Mouse (Mus musculus): ENCODE results near the gene Stard13. TPM values are rescaled to one million over a fixed set of nuclear protein-coding genes. Genes with fewer than 3 reads are reported as not detected.

Gene Stard13
- total and polyA plus RNA-seq, 2 experiments from 2014 or later = 2.6 to 19.2 TPM

DNA sequence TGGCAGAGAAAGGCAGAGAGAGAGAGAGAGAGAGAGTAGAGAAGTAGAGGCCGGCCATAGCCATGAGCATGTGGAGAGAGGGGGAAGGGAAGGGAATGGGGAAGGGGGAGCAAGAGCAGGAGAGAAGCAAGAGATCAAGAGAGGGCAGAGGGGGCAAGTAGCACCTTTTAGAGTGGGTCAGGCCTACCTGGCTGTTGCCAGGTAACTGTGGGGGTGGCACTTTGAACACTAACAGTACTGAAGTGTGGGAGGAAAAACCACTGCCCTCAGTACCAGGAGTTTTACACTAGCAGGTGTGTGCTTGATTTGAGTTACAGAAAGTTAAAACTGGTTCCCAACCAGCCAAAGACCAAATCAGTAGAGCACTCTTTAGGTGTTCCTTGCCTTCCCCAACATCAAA lies 78.4 kb downstream of the Stard13 start:
- no peak overlapping the region for H3K4me3 ChIP-seq (ENCODE audit: low read depth, low read length)

DNA sequence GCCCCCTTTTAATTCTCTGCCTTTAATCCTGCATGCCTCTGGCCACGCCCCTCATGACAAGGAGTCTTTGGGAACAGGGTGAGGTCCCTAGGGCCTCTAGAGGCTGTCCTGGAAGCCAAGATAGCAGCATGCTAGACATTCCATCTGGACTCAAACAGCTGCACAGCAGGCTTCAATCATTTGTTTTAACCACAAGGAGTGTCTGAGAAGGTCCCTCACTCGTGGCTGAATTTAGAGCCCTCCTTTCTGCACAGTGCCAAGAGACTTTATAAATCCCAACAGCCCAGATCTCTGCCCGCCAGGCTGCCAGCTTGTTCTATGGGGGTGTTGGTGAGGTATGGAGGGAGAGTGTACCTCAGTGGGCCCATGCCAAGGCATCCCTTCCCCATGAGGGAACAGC lies 78.9 kb downstream of the Stard13 start:
- Histone ChIP-seq H3K9me3 (ENCODE audit: low read length) (no peaks in the 10 kb centered on the region), H3K9ac (no peak overlapping the region), H3K4me2 (ENCODE audit: low read depth) (no peak overlapping the region), H3K4me1 (ENCODE audit: insufficient read depth) (no peaks in the 10 kb centered on the region), H3K36me3 (ENCODE audit: insufficient read depth) (no peaks in the 10 kb centered on the region), H3K4me3 (ENCODE audit: low read depth, low read length) (no peak overlapping the region), H3K27me3 (ENCODE audit: insufficient read depth, low read length) (no peaks in the 10 kb centered on the region), H3K27ac (ENCODE audit: low read depth, low read length) (no peak overlapping the region)
- WGBS = 37% methylated on average over 3 of the region's 3 CpGs
- ATAC-seq (no peak; the same call in 1 of the 2 replicates), DNase-seq (no peak)
- no peak for TF ChIP-seq CTCF (IDR thresholded peaks at IDR 0.05; ENCODE audit: low read depth)

More for the DNA sequence above, 78.4 kb downstream of the Stard13 start:
- DNase-seq (no peak), ATAC-seq (no peak)
- Histone ChIP-seq H3K4me1 (ENCODE audit: insufficient read depth) (no peaks in the 10 kb centered on the region), H3K4me2 (ENCODE audit: low read depth) (no peak overlapping the region), H3K9ac (no peak overlapping the region), H3K27me3 (ENCODE audit: insufficient read depth, low read length) (no peaks in the 10 kb centered on the region), H3K27ac (ENCODE audit: low read depth, low read length) (no peak overlapping the region), H3K9me3 (ENCODE audit: low read length) (no peaks in the 10 kb centered on the region), H3K36me3 (ENCODE audit: insufficient read depth) (no peaks in the 10 kb centered on the region)
- WGBS = 64% methylated on average over 1 of the region's 1 CpGs
- TF ChIP-seq CTCF (IDR thresholded peaks at IDR 0.05; ENCODE audit: low read depth) = no peak

DNA sequence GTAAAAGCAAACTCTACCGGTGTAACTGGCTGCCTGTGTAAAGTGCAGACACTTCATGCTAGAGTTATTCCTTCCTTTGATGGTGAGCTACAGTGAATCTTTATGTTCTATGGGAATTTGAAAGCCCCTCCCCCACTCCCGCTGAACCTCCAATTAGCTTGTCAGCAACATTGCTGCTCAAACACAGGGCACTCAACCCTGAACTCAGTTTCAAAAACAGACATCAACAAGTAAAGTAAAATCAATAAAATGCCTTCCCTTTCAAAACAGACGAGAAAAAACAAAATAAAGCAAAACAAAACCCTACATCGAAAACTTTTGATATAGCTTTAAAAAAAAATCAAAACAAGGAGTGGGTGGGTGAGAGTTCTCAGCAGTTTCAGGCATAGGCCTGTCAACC lies 79.6 kb downstream of the Stard13 start:
- no peaks in the 10 kb centered on the region for H3K27me3 ChIP-seq (ENCODE audit: insufficient read depth, low read length)
- H3K4me2 ChIP-seq (ENCODE audit: low read depth) = no peak overlapping the region
- no peak for TF ChIP-seq CTCF (IDR thresholded peaks at IDR 0.05; ENCODE audit: low read depth)
- WGBS = 66% methylated on average over 4 of the region's 4 CpGs
- no peak overlapping the region for H3K4me3 ChIP-seq (ENCODE audit: low read depth, low read length)
- no peaks in the 10 kb centered on the region for H3K36me3 ChIP-seq (ENCODE audit: insufficient read depth)
- ATAC-seq = no peak
- DNase-seq = no peak
- H3K27ac ChIP-seq (ENCODE audit: low read depth, low read length) = no peak overlapping the region
- no peak overlapping the region for H3K9ac ChIP-seq
- H3K9me3 ChIP-seq (ENCODE audit: low read length) = no peaks in the 10 kb centered on the region
- no peaks in the 10 kb centered on the region for H3K4me1 ChIP-seq (ENCODE audit: insufficient read depth)

DNA sequence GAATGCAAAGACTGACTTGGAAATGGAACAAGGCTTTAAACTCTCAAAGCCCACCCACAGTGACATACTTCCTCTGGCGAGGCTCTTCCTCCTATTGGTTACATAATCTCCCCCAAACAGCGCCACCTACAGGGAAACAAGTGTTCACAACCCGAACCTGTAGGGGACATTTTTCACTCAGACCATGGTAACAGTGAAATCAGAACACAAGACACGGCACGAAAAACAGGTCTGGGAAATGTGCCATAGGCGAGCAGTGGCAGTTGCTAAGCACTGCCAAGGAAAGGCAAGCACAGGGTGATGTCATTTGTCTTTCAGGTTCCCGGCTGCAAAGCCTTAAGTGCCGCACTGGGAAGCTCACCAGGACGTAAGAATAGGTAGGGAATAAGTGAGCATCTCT lies 82.1 kb downstream of the Stard13 start:
- no peak overlapping the region for H3K27ac ChIP-seq (ENCODE audit: low read depth, low read length)
- H3K9ac ChIP-seq = no peak overlapping the region
- H3K27me3 ChIP-seq (ENCODE audit: insufficient read depth, low read length) = no peaks in the 10 kb centered on the region
- H3K36me3 ChIP-seq (ENCODE audit: insufficient read depth) = no peaks in the 10 kb centered on the region
- H3K4me3 ChIP-seq (ENCODE audit: low read depth, low read length) = no peak overlapping the region
- TF ChIP-seq CTCF (IDR thresholded peaks at IDR 0.05; ENCODE audit: low read depth) = peak; percentile 37; the same call in 1 of the 2 replicates
- peak; percentile 25 for ATAC-seq
- H3K9me3 ChIP-seq (ENCODE audit: low read length) = no peaks in the 10 kb centered on the region
- H3K4me1 ChIP-seq (ENCODE audit: insufficient read depth) = no peaks in the 10 kb centered on the region
- 59% methylated on average over 9 of the region's 9 CpGs for WGBS
- peak; percentile 22 for DNase-seq
- no peak overlapping the region for H3K4me2 ChIP-seq (ENCODE audit: low read depth)

DNA sequence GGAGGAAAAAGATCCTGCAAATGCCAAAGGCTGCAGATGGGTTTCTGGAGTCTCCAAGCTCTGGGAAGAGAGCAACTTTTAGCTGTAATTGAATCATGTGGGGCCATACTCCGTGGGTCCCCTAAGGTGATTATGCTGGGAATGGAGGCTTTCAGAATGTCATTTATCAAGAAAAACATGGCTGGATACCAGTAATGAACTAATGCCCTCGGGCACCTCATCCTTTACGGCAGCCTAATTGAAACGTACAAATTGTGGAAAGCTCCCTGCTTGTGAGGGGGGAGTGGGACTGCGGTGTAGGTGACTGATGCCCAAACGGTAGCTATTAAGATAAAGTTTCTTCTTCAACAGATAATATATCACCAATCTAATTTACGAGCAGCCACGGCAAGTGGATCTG lies 84.1 kb downstream of the Stard13 start:
- Histone ChIP-seq H3K4me3 (ENCODE audit: low read depth, low read length) (no peak overlapping the region), H3K4me2 (ENCODE audit: low read depth) (no peak overlapping the region), H3K4me1 (ENCODE audit: insufficient read depth) (no peaks in the 10 kb centered on the region), H3K27me3 (ENCODE audit: insufficient read depth, low read length) (no peaks in the 10 kb centered on the region), H3K36me3 (ENCODE audit: insufficient read depth) (no peaks in the 10 kb centered on the region), H3K9ac (no peak overlapping the region), H3K27ac (ENCODE audit: low read depth, low read length) (no peak overlapping the region), H3K9me3 (ENCODE audit: low read length) (no peaks in the 10 kb centered on the region)
- no peak for TF ChIP-seq CTCF (IDR thresholded peaks at IDR 0.05; ENCODE audit: low read depth)
- 52% methylated on average over 8 of the region's 8 CpGs for WGBS
- ATAC-seq (no peak), DNase-seq (no peak)

DNA sequence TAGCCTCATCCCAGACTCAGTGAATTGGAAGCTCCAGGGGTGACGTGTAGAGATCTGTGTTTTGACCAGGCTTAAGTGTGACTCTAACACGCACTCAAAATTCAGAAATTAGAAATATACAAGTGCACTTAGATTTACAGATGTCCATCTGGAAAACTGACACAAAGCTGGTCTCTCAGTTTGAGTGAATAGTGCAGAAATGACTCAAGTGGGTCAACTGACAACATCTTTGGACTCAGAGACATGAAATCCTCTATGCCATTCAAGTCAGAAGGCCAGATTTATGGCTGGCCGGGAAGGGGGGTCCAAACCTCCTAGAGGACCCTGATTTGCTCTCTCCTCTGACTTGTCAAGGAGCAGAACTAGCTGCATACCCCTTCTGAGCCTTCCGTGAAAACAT lies 85.6 kb downstream of the Stard13 start:
- no peaks in the 10 kb centered on the region for H3K9me3 ChIP-seq (ENCODE audit: low read length)
- no peak for DNase-seq
- no peak for TF ChIP-seq CTCF (IDR thresholded peaks at IDR 0.05; ENCODE audit: low read depth)
- no peak for ATAC-seq
- no peak overlapping the region for H3K4me2 ChIP-seq (ENCODE audit: low read depth)
- no peaks in the 10 kb centered on the region for H3K27me3 ChIP-seq (ENCODE audit: insufficient read depth, low read length)
- WGBS = 90% methylated on average over 4 of the region's 4 CpGs
- H3K36me3 ChIP-seq (ENCODE audit: insufficient read depth) = no peaks in the 10 kb centered on the region
- no peak overlapping the region for H3K9ac ChIP-seq
- no peaks in the 10 kb centered on the region for H3K4me1 ChIP-seq (ENCODE audit: insufficient read depth)
- no peak overlapping the region for H3K27ac ChIP-seq (ENCODE audit: low read depth, low read length)
- H3K4me3 ChIP-seq (ENCODE audit: low read depth, low read length) = no peak overlapping the region

DNA sequence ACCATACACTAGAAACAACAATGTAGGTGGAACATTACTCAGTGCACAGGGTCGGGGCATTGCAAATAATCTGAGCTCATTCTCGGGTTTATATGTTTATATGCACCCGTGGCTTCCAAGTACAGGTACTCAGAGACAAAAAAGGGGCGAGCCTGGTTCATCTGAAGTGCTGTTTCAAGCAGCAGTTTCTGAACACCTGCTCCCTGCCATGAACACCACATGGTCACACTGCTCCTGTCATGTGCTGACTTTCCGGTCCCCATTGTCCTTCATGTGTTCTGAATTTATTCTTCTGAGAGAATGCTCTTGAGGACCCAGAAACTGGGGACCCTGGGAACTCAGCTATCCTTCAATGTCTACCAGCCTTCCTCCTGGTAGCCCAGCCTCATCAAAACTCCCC lies 87.8 kb downstream of the Stard13 start:
- no peaks in the 10 kb centered on the region for H3K36me3 ChIP-seq (ENCODE audit: insufficient read depth)
- no peaks in the 10 kb centered on the region for H3K27me3 ChIP-seq (ENCODE audit: insufficient read depth, low read length)
- H3K4me3 ChIP-seq (ENCODE audit: low read depth, low read length) = no peak overlapping the region
- no peak overlapping the region for H3K9ac ChIP-seq
- no peak overlapping the region for H3K4me2 ChIP-seq (ENCODE audit: low read depth)
- 0 out of 2 replicates have a peak, but pooled peaks cover 3% of the 10 kb centered on the region for H3K4me1 ChIP-seq (ENCODE audit: insufficient read depth)
- TF ChIP-seq CTCF (IDR thresholded peaks at IDR 0.05; ENCODE audit: low read depth) = no peak
- ATAC-seq (no peak), DNase-seq (no peak)
- H3K27ac ChIP-seq (ENCODE audit: low read depth, low read length) = no peak overlapping the region
- no peaks in the 10 kb centered on the region for H3K9me3 ChIP-seq (ENCODE audit: low read length)
- WGBS = 86% methylated on average over 5 of the region's 5 CpGs

DNA sequence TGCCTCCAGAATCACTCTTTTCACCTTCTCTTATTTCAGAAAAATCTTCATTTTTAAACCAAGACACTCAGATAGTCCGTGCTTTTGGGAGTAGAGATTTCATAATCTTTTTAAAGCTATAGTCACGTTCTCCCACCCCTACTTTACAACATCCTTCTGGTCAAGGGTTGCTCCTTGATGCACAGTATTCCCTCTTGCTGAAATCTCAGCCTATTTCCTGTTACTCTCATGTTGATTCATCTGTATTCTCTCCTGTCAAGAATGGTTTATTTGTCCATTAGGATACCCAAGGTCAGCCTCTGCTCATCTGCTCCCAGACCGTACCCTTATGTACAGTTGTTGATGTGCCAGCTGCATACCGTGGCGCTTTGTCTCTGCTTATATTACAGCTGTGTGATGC lies 89.7 kb downstream of the Stard13 start:
- DNase-seq = no peak
- 85% methylated on average over 5 of the region's 5 CpGs for WGBS

More for the DNA sequence above, 89.7 kb downstream of the Stard13 start:
- Histone ChIP-seq H3K27me3 (ENCODE audit: insufficient read depth, low read length) (no peaks in the 10 kb centered on the region), H3K4me1 (ENCODE audit: insufficient read depth) (0 out of 2 replicates have a peak, but pooled peaks cover 3% of the 10 kb centered on the region), H3K4me3 (ENCODE audit: low read depth, low read length) (no peak overlapping the region), H3K4me2 (ENCODE audit: low read depth) (no peak overlapping the region), H3K27ac (ENCODE audit: low read depth, low read length) (no peak overlapping the region), H3K36me3 (ENCODE audit: insufficient read depth) (no peaks in the 10 kb centered on the region), H3K9me3 (ENCODE audit: low read length) (no peaks in the 10 kb centered on the region), H3K9ac (no peak overlapping the region)
- no peak for TF ChIP-seq CTCF (IDR thresholded peaks at IDR 0.05; ENCODE audit: low read depth)
- ATAC-seq = no peak

All from forebrain, postnatal 0 days (tissue).